Mouse (Mus musculus) G1E (cell line): ENCODE measurements around the gene Thada. TPM values are rescaled to one million over a fixed set of nuclear protein-coding genes. Genes with fewer than 3 reads are reported as not detected.
"Not testable (repeated sequence)": the region's sequence is repeated elsewhere in the genome, so short reads cannot be mapped to it uniquely, and the experiment has no call there.

Source experiments
- ATAC-seq: 2 replicates; pipeline ENCODE4 v1.8.0; 2016; ENCODE audit warnings: mild to moderate bottlenecking; ENCODE audit not compliant: insufficient number of reproducible peaks, poor library complexity, low FRiP score, severe bottlenecking; ENCODE audit errors: extremely low read depth
- DNase-seq: peaks from one replicate; pipeline ENCODE4 v3.0.0; 2012; ENCODE audit warnings: low spot score
- H3K27me3 ChIP-seq: 2 replicates; pipeline ENCODE4 v1.6.1; 2012; ENCODE audit warnings: mild to moderate bottlenecking, low read length, inconsistent platforms; ENCODE audit not compliant: insufficient read depth
- H3K36me3 ChIP-seq: replicated peaks from 2 replicates; pipeline ENCODE3; 2012; ENCODE audit warnings: mild to moderate bottlenecking, inconsistent platforms
- H3K4me1 ChIP-seq: 2 replicates; pipeline ENCODE4 v1.6.1; 2012; ENCODE audit warnings: low read depth, low read length, inconsistent platforms, mixed read lengths; ENCODE audit not compliant: insufficient read depth
- H3K4me3 ChIP-seq: 2 replicates; pipeline ENCODE4 v1.5.1; 2012; ENCODE audit warnings: low read depth, mild to moderate bottlenecking, inconsistent platforms, low read length, moderate library complexity, mixed read lengths
- H3K9me3 ChIP-seq: replicated peaks from 2 replicates; pipeline ENCODE4 v1.6.1; 2012; ENCODE audit warnings: inconsistent platforms
- CTCF ChIP-seq: IDR thresholded peaks from 2 replicates; pipeline ENCODE4 v1.5.1; 2012; ENCODE audit warnings: low read depth, low read length, inconsistent platforms, mixed read lengths
- GATA1 ChIP-seq: IDR thresholded peaks from 2 replicates; pipeline ENCODE4 v1.6.1; 2012; ENCODE audit warnings: borderline replicate concordance, low read length, inconsistent platforms, mixed read lengths
- GATA2 ChIP-seq: IDR thresholded peaks from 2 replicates; pipeline ENCODE4 v1.6.1; 2012; ENCODE audit warnings: low read depth, low read length, inconsistent platforms, borderline replicate concordance
- POLR2AphosphoS5 ChIP-seq: IDR thresholded peaks from 2 replicates; pipeline ENCODE4 v1.6.1; 2012; ENCODE audit warnings: low read depth, low read length, inconsistent platforms; ENCODE audit not compliant: insufficient replicate concordance
- TAL1 ChIP-seq: conservative IDR thresholded peaks from 2 replicates; pipeline ENCODE4 v1.6.1; 2012; ENCODE audit warnings: low read depth, low read length, inconsistent platforms, mixed read lengths
- polyA plus RNA-seq: library from polyadenylated mRNA; stranded (reverse); fragments of >175 nt; gene quantifications from 2 replicates; pipeline ENCODE4 v1.2.3, GENCODE M21; 2012
- total RNA-seq, 2 experiments: library from RNA; stranded (forward) in 1 of 2; stranded (reverse) in 1 of 2; fragments of 200-1000 nt in 1 of 2; fragments of >200 nt in 1 of 2; fragmentation: Nextera tagmentation in 1 of 2; gene quantifications; 2 replicates each; pipeline ENCODE4 v1.2.3; 2014 to 2017

The Thada gene
- total and polyA plus RNA-seq, 3 experiments = 2.8 to 55.2 (median 28.1) TPM

- ATAC-seq (no peak), DNase-seq (no peak)
Measured at GRCm38 (mm10) chr17:84241308-84241957, 224.6 kb downstream of the Thada start.

GRCm38 (mm10) chr17:84239679-84240292, 226.2 kb downstream of the Thada start:
- Histone ChIP-seq H3K36me3 (peaks cover 69% of the 10 kb centered on the region), H3K9me3 (peaks cover 3% of the 10 kb centered on the region; the same call in 1 of the 2 replicates), H3K4me1 (peaks cover 6% of the 10 kb centered on the region; the same call in 1 of the 2 replicates), H3K27me3 (no peaks in the 10 kb centered on the region), H3K4me3 (no peak overlapping the region)
- DNase-seq (no peak), ATAC-seq (no peak)
- TF ChIP-seq TAL1 = no peak
- TF ChIP-seq CTCF = no peak
- no peak for TF ChIP-seq GATA2
- no peak for TF ChIP-seq POLR2AphosphoS5
- TF ChIP-seq GATA1 = no peak

More at GRCm38 (mm10) chr17:84241308-84241957, 224.6 kb downstream of the Thada start:
- Histone ChIP-seq H3K9me3 (no peaks in the 10 kb centered on the region), H3K4me3 (no peak overlapping the region), H3K27me3 (no peaks in the 10 kb centered on the region), H3K4me1 (no peaks in the 10 kb centered on the region), H3K36me3 (peaks cover 71% of the 10 kb centered on the region)
- TF ChIP-seq POLR2AphosphoS5 (no peak), GATA1 (no peak), TAL1 (no peak), GATA2 (no peak), CTCF (no peak)

- no peaks in the 10 kb centered on the region for H3K27me3 ChIP-seq
- H3K9me3 ChIP-seq = peaks cover 3% of the 10 kb centered on the region; the same call in 1 of the 2 replicates
- H3K4me3 ChIP-seq = no peak overlapping the region
- H3K4me1 ChIP-seq = peaks cover 8% of the 10 kb centered on the region; the same call in 1 of the 2 replicates
- peaks cover 66% of the 10 kb centered on the region for H3K36me3 ChIP-seq
- ATAC-seq (no peak), DNase-seq (no peak)
- TF ChIP-seq CTCF = no peak
- TF ChIP-seq TAL1 = no peak
Measured at GRCm38 (mm10) chr17:84238174-84238573, 227.8 kb downstream of the Thada start.

- Histone ChIP-seq H3K27me3 (no peaks in the 10 kb centered on the region), H3K9me3 (peaks cover 3% of the 10 kb centered on the region; the same call in 1 of the 2 replicates), H3K36me3 (peaks cover 70% of the 10 kb centered on the region), H3K4me1 (peaks cover 8% of the 10 kb centered on the region; the same call in 1 of the 2 replicates), H3K4me3 (no peak overlapping the region)
- ATAC-seq = no peak
- no peak for TF ChIP-seq GATA1
- TF ChIP-seq POLR2AphosphoS5 = no peak
- TF ChIP-seq GATA2 = no peak
- TF ChIP-seq TAL1 = no peak
- TF ChIP-seq CTCF = no peak
- no peak for DNase-seq
Measured at GRCm38 (mm10) chr17:84236781-84237557, 229.0 kb downstream of the Thada start.

DNA sequence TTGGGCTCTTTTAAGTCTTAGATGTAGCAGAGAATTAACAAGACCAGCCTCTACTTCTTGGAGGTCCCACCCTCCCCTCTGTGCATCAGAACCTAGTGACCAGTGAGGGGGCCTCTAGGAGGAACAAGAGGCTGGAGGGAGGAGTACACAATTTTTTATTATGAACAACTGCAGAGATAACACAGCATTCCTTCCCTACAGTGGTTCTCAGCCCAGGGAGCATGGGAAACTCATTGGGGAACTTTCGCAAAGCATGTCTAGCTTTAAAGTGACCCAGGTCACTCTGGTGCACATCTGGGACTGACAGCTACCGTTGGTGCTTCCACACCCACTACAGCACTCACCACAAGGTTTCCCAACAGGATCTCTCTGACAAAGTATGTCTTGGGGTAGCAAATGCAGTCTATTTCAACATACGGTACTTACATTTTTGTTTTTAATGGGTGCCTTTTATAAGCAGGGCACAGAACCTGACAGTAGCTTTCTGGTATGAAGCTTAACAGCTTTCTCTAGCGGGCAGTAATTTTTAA, 230.5 kb downstream of the Thada start:
- H3K4me1 ChIP-seq = peaks cover 8% of the 10 kb centered on the region; the same call in 1 of the 2 replicates
- ATAC-seq (no peak), DNase-seq (no peak)
- peaks cover 80% of the 10 kb centered on the region for H3K36me3 ChIP-seq
- no peak overlapping the region for H3K4me3 ChIP-seq
- H3K27me3 ChIP-seq = no peaks in the 10 kb centered on the region
- peaks cover 3% of the 10 kb centered on the region; the same call in 1 of the 2 replicates for H3K9me3 ChIP-seq
- TF ChIP-seq POLR2AphosphoS5 (no peak), TAL1 (no peak), CTCF (no peak), GATA2 (no peak), GATA1 (no peak)

DNA sequence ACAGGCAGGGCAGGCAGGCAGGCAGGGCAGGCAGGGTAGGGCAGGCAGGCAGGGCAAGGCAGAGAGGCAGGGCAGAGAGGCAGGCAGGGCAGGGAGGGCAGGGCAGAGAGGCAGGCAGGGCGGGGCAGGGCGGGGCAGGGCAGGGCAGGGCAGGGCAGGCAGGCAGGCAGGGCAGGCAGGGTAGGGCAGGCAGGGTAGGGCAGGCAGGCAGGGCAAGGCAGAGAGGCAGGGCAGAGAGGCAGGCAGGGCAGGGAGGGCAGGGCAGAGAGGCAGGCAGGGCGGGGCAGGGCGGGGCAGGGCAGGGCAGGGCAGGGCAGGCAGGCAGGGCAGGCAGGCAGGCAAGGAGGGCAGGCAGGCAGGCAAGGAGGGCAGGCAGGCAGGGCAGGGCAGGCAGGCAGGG, 231.2 kb downstream of the Thada start:
- H3K9me3 ChIP-seq, DNase-seq, H3K4me1 ChIP-seq, H3K27me3 ChIP-seq, H3K4me3 ChIP-seq, ATAC-seq: not testable (repeated sequence)
- peaks cover 85% of the 10 kb centered on the region for H3K36me3 ChIP-seq
